Mouse (Mus musculus) liver, embryonic 13.5 days (tissue): ENCODE measurements around the gene Myo1d. TPM values are rescaled to one million over a fixed set of nuclear protein-coding genes. Genes with fewer than 3 reads are reported as not detected.

Experiments used
- ATAC-seq: fragments of 200-750 bp; cut with Nextera tagmentation; 2 replicates; pipeline ENCODE4 v1.8.0; 2017; ENCODE audit warnings: low read depth, mild to moderate bottlenecking, moderate number of reproducible peaks, moderate library complexity
- DNase-seq: peaks from one replicate; pipeline ENCODE4 v3.0.0; 2022
- H3K27ac ChIP-seq: fragments of 300-500 bp; sonication (generic); 2 replicates; pipeline ENCODE4 v1.5.1; 2015; ENCODE audit warnings: moderate library complexity, mild to moderate bottlenecking, inconsistent platforms
- H3K27me3 ChIP-seq: fragments of 300-500 bp; sonication (generic); 2 replicates; pipeline ENCODE4 v1.6.1; 2015; ENCODE audit warnings: mild to moderate bottlenecking, inconsistent platforms
- H3K36me3 ChIP-seq: fragments of 300-500 bp; sonication (generic); 2 replicates; pipeline ENCODE4 v1.6.1; 2015; ENCODE audit warnings: mild to moderate bottlenecking, inconsistent platforms
- H3K4me1 ChIP-seq: fragments of 300-500 bp; sonication (generic); replicated peaks from 2 replicates; pipeline ENCODE4 v1.6.1; 2015; ENCODE audit warnings: inconsistent platforms
- H3K4me2 ChIP-seq: fragments of 300-500 bp; sonication (generic); 2 replicates; pipeline ENCODE4 v1.6.1; 2015; ENCODE audit warnings: inconsistent platforms, mild to moderate bottlenecking, moderate library complexity
- H3K4me3 ChIP-seq: fragments of 300-500 bp; sonication (generic); replicated peaks from 2 replicates; pipeline ENCODE4 v1.5.1; 2015; ENCODE audit warnings: mild to moderate bottlenecking, inconsistent platforms
- H3K9ac ChIP-seq: fragments of 300-500 bp; sonication (generic); 2 replicates; pipeline ENCODE4 v1.6.1; 2015; ENCODE audit warnings: mild to moderate bottlenecking, inconsistent platforms
- H3K9me3 ChIP-seq: fragments of 300-500 bp; sonication (generic); replicated peaks from 2 replicates; pipeline ENCODE4 v1.6.1; 2016; ENCODE audit warnings: inconsistent platforms
- WGBS: fragments of 180-500 bp; shearing (Covaris S2); methylation state at CpG from one replicate; pipeline ENCODE4 v1.1.7; 2015; ENCODE audit not compliant: insufficient replicate concordance; 5-methylcytosine and 5-hydroxymethylcytosine counted together
- polyA plus RNA-seq: library from polyadenylated mRNA; unstranded; fragments of >200 nt; fragmentation: Nextera tagmentation; extraction: Ambion mirVana; gene quantifications from 2 replicates; pipeline ENCODE4 v1.2.1, GENCODE M21; 2015

Myo1d gene
- polyA plus RNA-seq, 1 experiment from 2014 or later, result 5.2 TPM

DNA sequence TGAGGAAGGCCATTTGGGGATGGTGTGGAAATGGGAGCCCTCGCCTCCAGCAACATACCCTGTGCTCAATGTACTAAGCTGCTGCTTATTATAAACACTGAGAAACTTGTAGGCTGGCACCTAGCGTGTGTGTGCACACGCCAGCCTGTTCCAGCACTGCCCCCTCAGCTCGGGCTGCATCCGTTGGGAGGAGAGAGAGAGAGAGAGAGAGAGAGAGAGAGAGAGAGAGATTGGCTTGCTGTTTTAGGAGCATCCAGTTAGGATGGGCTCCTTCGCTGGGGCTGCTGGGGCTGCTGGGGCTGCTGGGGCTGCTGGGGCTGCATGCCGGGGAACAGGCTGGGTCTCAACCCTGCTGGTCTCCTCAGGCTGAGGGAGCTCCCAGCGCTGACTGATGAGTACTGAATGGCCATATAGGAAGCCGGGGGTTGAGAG, 294.7 kb downstream of the Myo1d start:
- no peak overlapping the region for H3K9ac ChIP-seq
- H3K27me3 ChIP-seq, result peaks cover 4% of the 10 kb centered on the region; the same call in 1 of the 2 replicates
- H3K27ac ChIP-seq, result no peak overlapping the region
- H3K4me3 ChIP-seq, result no peak overlapping the region
- H3K4me1 ChIP-seq, result peaks cover 3% of the 10 kb centered on the region; the same call in 1 of the 2 replicates
- DNase-seq (no peak), ATAC-seq (no peak)
- H3K4me2 ChIP-seq, result no peak overlapping the region
- no peaks in the 10 kb centered on the region for H3K36me3 ChIP-seq
- whole genome bisulfite sequencing, result 60% methylated on average over 9 of the region's 9 CpGs
- no peaks in the 10 kb centered on the region for H3K9me3 ChIP-seq

- ATAC-seq, result no peak
These were observed 295.5 kb downstream of the Myo1d start for GRCm38 (mm10) chr11:80484191-80484791.

DNA sequence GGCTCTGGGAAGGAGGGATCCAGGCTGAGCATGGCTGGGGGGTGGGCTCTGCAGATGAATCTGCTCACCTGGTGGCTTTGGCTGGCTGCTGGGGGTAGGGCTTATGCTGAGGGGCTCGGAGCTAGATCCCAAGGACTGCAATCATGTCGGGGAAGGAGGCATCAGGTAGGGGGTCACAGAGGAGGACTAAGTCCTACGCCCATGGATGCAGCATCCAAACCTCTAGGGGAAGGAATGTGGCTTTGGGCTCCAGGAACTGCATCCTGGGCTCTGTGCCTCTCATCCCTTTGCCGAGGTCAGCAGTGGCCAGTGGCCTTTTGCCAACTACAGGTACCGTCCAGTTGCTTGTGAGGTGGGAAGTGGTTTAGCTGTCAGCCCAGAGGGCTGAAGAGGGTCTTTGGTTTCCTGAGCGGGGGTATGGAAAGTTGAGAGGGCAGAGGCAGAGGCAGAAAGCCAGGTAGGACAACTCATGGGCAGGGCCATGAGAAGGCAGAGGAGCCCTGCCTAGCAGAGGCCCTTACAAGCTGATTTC, 296.2 kb downstream of the Myo1d start:
- Histone ChIP-seq H3K27me3 (peaks cover 8% of the 10 kb centered on the region), H3K9ac (no peak overlapping the region), H3K4me2 (no peak overlapping the region), H3K4me1 (peaks cover 7% of the 10 kb centered on the region; the same call in 1 of the 2 replicates), H3K27ac (no peak overlapping the region), H3K4me3 (no peak overlapping the region), H3K9me3 (no peaks in the 10 kb centered on the region), H3K36me3 (no peaks in the 10 kb centered on the region)
- WGBS, result 67% methylated on average over 6 of the region's 6 CpGs
- DNase-seq (no peak), ATAC-seq (no peak)

More at GRCm38 (mm10) chr11:80484191-80484791, 295.5 kb downstream of the Myo1d start:
- 0 out of 2 replicates have a peak, but pooled peaks cover 6% of the 10 kb centered on the region for H3K4me1 ChIP-seq
- H3K9me3 ChIP-seq, result no peaks in the 10 kb centered on the region
- no peak overlapping the region for H3K4me2 ChIP-seq
- H3K27me3 ChIP-seq, result peaks cover 4% of the 10 kb centered on the region; the same call in 1 of the 2 replicates
- H3K27ac ChIP-seq, result no peak overlapping the region
- no peak overlapping the region for H3K9ac ChIP-seq
- no peak overlapping the region for H3K4me3 ChIP-seq
- no peaks in the 10 kb centered on the region for H3K36me3 ChIP-seq
- no peak for DNase-seq
- 52% methylated on average over 12 of the region's 12 CpGs for WGBS

- H3K27ac ChIP-seq, result no peak overlapping the region
- H3K4me1 ChIP-seq, result peaks cover 14% of the 10 kb centered on the region
- ATAC-seq, result no peak
- WGBS, result 81% methylated on average over 7 of the region's 7 CpGs
- H3K36me3 ChIP-seq, result peaks cover 2% of the 10 kb centered on the region; the same call in 1 of the 2 replicates
- no peak for DNase-seq
- H3K9ac ChIP-seq, result no peak overlapping the region
- no peak overlapping the region for H3K4me2 ChIP-seq
- no peak overlapping the region for H3K4me3 ChIP-seq
- H3K27me3 ChIP-seq, result peaks cover 15% of the 10 kb centered on the region
- H3K9me3 ChIP-seq, result no peaks in the 10 kb centered on the region
These were observed 296.9 kb downstream of the Myo1d start for GRCm38 (mm10) chr11:80482921-80483320.

- DNase-seq (no peak), ATAC-seq (no peak)
- WGBS, result 74% methylated on average over 10 of the region's 10 CpGs
- Histone ChIP-seq H3K36me3 (peaks cover 5% of the 10 kb centered on the region; the same call in 1 of the 2 replicates), H3K27me3 (peaks cover 20% of the 10 kb centered on the region), H3K4me1 (peaks cover 20% of the 10 kb centered on the region), H3K4me2 (no peak overlapping the region), H3K9ac (no peak overlapping the region), H3K27ac (no peak overlapping the region), H3K9me3 (no peaks in the 10 kb centered on the region), H3K4me3 (no peak overlapping the region)
These were observed 297.5 kb downstream of the Myo1d start for GRCm38 (mm10) chr11:80482347-80482746.

DNA sequence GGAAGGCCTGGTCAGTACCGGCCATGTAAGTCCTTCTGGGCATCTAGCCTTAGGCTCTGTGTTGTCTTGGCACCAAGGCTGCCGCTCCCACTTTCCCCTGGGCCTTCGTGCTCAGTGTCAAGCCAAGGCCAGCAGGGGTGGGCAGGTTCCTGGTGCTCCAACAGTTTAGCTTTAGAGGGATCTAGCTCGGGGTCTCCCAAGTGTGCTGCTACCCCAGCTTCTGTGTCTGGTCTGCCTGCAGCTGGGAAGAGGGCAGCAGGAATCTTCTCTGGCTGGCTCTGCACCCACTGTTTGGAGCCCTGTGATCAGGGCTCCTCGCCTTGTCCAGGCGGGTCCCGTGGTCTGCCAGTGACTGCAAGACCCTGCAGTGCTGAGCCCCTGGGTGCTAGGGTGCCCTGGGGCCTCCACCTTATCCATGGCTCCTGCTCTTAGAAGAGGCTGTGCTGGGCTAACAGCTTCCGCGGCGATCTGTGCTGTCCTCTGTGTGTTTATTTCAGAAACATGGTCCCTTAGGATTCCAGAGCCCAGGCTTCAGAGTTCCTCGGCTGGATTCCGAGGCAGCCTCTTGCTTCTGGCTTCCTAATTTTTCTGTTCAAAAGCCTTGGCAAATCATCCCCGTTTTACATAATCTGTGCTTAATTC, 298.3 kb downstream of the Myo1d start:
- Histone ChIP-seq H3K36me3 (peaks cover 5% of the 10 kb centered on the region; the same call in 1 of the 2 replicates), H3K9ac (no peak overlapping the region), H3K4me3 (no peak overlapping the region), H3K27ac (no peak overlapping the region), H3K27me3 (peaks cover 20% of the 10 kb centered on the region), H3K4me2 (no peak overlapping the region), H3K9me3 (no peaks in the 10 kb centered on the region), H3K4me1 (peaks cover 23% of the 10 kb centered on the region)
- no peak for DNase-seq
- 75% methylated on average over 13 of the region's 13 CpGs for WGBS
- ATAC-seq, result no peak

GRCm38 (mm10) chr11:80479906-80480866, 299.6 kb downstream of the Myo1d start:
- H3K9me3 ChIP-seq, result no peaks in the 10 kb centered on the region
- peaks cover 36% of the 10 kb centered on the region for H3K4me1 ChIP-seq
- 80% methylated on average over 31 of the region's 31 CpGs for WGBS
- no peak for ATAC-seq
- no peak for DNase-seq
- H3K9ac ChIP-seq, result no peak overlapping the region
- H3K4me3 ChIP-seq, result no peak overlapping the region
- no peak overlapping the region for H3K4me2 ChIP-seq
- H3K27me3 ChIP-seq, result peaks cover 20% of the 10 kb centered on the region
- H3K27ac ChIP-seq, result no peak overlapping the region
- H3K36me3 ChIP-seq, result peaks cover 5% of the 10 kb centered on the region; the same call in 1 of the 2 replicates

DNA sequence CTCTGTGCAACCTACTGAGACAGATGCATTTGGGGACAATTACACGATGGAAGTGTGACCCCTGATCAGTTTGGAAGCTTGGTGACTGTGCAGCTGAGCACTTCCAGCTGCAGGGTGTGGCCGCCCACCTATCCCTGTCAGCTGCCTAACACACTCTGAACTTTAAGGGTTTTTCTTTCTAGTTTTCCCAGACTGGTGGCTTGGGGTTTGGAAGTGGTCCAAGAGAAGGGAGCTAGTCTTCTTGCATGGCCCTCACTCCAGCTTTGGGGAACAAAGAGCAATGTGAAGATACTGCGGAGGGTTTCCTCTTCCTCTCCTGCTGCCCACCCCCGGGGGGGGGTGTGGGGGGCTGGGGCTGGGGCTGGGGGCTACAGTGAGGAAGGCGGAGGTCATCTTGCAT, 300.4 kb downstream of the Myo1d start:
- Histone ChIP-seq H3K9ac (no peak overlapping the region), H3K27ac (no peak overlapping the region), H3K4me1 (peaks cover 36% of the 10 kb centered on the region), H3K4me2 (no peak overlapping the region), H3K36me3 (peaks cover 6% of the 10 kb centered on the region), H3K4me3 (no peak overlapping the region), H3K27me3 (peaks cover 20% of the 10 kb centered on the region), H3K9me3 (no peaks in the 10 kb centered on the region)
- ATAC-seq, result no peak
- no peak for DNase-seq
- 64% methylated on average over 5 of the region's 5 CpGs for WGBS

GRCm38 (mm10) chr11:80478694-80479412, 301.0 kb downstream of the Myo1d start:
- WGBS, result 76% methylated on average over 14 of the region's 14 CpGs
- no peak for ATAC-seq
- Histone ChIP-seq H3K27me3 (peaks cover 20% of the 10 kb centered on the region), H3K4me2 (peak overlapping the region; percentile 99; the same call in 1 of the 2 replicates), H3K9ac (no peak overlapping the region), H3K9me3 (no peaks in the 10 kb centered on the region), H3K27ac (no peak overlapping the region), H3K4me1 (peaks cover 36% of the 10 kb centered on the region), H3K36me3 (peaks cover 12% of the 10 kb centered on the region), H3K4me3 (no peak overlapping the region; the same call in 1 of the 2 replicates)
- DNase-seq, result no peak

GRCm38 (mm10) chr11:80477341-80478199, 302.3 kb downstream of the Myo1d start:
- ATAC-seq (peak; percentile 3), DNase-seq (no peak)
- Histone ChIP-seq H3K9ac (peak overlapping the region; percentile 76), H3K27ac (no peak overlapping the region), H3K9me3 (no peaks in the 10 kb centered on the region), H3K36me3 (peaks cover 23% of the 10 kb centered on the region), H3K4me3 (peak overlapping the region; percentile 72), H3K4me1 (peaks cover 36% of the 10 kb centered on the region), H3K4me2 (peak overlapping the region; percentile 99), H3K27me3 (peaks cover 16% of the 10 kb centered on the region)
- 25% methylated on average over 54 of the region's 55 CpGs for WGBS
